Mouse (Mus musculus) right cerebral cortex, postnatal 36 days (tissue): ENCODE measurements around the gene Slfnl1.

Source experiments
- DNase-seq, 2 experiments: peaks; one replicate each; pipeline ENCODE4 v3.0.0; 2022; ENCODE audit warnings: low spot score in 2 of 2, mixed read lengths in 1 of 2

Gene Slfnl1

GRCm38 (mm10) chr4:120531986-120532385 is at the start of gene Slfnl1:
Gene Slfnl1 (plus strand): TSS chr4:120532231.
- DNase-seq: no peak

- DNase-seq: no peak
These were observed 44.3 kb upstream of the Slfnl1 start for GRCm38 (mm10) chr4:120487707-120488106.

DNA sequence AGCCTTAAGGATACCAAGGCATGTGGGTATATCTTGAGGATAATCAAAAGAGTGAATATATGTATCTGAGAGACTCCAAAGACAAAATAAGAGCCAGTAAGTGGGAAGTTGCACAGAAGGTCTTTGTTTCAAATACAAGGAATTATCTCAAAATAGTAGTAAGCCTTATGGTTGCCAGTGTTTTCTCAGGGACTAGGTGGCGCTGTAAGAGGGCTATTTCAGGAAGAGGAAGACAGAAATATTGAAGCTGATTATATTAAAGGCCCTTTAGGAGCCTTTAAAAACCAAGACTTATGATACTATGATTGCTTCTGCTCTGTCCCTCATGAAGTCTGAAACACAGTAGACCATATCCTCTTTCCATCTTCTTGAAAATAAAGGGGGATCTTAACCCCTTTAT is 25.1 kb upstream of the Slfnl1 start:
- DNase-seq: no peak

- no peak for DNase-seq
These were observed 20.8 kb upstream of the Slfnl1 start for GRCm38 (mm10) chr4:120511203-120511602.

GRCm38 (mm10) chr4:120514366-120514765 is 17.7 kb upstream of the Slfnl1 start:
- DNase-seq: no peak

- no peak for DNase-seq
These were observed 15.5 kb upstream of the Slfnl1 start for GRCm38 (mm10) chr4:120516491-120516890.

DNA sequence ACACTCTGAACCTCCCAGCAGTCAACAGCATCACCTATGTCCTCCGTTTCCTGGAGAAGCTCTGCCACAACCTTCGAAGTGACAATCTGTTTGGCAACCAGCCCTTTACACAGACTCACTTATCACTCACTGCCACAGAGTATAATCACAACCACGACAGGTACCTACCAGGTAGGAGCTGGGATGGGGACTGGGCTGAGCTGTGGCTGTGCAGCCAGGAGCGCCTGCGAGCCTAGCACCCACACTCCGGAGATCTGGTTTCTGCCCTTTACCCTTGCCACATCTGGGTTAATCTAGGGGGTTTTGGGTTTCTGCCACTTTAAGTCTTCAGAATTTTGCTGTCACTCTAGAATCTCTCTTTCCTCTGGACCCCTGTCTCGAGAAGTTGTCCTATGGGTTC is 15.1 kb upstream of the Slfnl1 start:
- DNase-seq: no peak

DNA sequence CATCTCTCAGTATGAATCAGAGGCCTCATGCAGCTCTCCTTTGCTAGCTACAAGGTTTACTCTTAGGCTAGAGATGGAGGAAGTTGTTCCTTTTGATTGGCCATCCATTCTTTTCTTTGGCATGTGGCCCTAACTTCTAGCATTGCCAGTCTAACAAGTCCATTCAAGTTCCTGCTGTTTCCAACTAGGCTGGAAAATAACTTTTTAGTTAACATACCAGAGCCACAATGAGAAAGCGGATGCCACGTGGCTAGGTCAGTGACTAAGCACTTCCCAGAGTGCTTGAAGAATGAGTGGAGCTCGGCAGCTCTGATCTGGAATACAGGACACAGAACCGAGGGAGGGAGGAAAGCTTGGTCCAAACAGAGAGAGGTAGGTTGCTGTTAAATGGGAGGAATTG is 14.7 kb upstream of the Slfnl1 start:
- no peak for DNase-seq

GRCm38 (mm10) chr4:120521761-120522160 is 10.3 kb upstream of the Slfnl1 start:
- DNase-seq: no peak

DNA sequence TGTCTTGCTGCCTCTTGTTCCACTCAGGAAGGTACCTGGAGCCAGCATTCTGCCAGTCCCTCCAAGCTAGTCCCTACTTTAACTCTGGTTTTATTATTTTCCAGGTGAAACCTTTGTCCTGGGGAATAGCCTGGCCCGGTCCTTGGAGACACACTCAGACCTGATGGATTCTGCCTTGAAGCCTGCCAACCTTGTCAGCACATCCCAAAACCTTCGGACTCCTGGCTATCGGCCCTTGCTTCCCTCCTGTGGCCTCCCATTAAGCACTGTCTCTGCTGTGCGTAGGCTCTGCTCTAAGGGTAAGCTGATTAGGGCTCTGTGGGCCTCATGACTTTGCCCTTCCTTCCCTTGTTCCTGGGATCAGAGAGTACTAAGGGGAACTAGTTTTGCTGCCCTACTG is 9.7 kb upstream of the Slfnl1 start:
- DNase-seq: no peak

DNA sequence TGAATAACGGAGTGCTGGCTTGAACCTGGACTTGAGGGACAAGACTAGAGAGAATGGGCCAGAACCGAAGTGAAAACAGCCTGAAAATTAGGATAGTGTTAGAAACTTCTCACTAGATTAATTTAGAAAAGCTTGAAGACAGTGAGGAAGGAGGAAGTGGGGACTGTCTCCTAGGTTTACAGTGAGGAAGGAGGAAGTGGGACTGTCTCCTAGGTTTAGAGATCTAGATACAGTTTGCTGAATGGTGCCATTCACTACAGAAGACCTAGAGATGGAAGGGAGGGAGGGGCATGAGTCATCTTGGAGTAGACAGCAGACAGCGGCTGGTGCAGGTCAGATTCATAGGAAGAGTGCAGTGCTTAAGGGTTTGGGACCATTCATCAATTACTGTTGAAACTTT is 8.9 kb upstream of the Slfnl1 start:
- no peak for DNase-seq

GRCm38 (mm10) chr4:120528171-120528570 is 3.9 kb upstream of the Slfnl1 start:
- DNase-seq: no peak

DNA sequence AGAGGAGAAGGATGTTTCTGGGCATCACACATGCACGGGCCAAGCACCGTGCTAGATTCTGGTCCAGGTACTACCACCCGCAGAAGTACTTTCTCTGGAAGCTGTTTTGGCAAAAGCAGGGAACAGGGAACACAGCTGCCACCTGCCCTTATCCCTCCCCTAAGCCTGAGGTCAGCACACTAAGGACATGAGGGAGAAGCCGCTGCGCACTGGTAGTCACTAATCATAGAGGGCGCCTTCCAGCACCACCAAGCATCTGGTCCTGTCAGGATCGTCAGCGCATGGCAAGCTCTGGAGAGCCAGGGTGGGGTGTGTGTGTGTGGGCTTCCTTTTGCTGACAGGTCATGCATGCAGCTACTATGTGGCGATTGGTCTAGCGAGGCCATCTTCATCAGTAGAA is 6.6 kb downstream of the Slfnl1 start:
- no peak for DNase-seq

DNA sequence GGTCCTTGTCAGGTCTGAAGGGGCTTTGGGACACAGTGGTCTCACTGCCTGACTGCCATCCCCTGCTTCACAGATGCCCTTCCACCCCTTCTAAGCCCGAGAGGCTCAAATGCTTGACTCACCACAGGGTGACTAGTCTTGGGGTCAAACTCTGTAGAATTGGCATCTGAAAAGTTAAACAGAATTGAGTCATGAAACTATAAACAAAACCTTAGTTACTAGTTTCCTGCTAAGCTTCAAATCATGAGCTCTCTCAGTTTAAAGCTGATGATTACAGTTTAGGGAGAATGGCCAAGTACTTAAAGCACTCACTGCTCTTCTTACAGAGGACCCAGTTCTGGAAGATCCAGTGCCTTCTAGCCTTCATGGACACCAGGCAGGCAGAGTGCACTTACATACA is 12.9 kb downstream of the Slfnl1 start:
- no peak for DNase-seq

DNA sequence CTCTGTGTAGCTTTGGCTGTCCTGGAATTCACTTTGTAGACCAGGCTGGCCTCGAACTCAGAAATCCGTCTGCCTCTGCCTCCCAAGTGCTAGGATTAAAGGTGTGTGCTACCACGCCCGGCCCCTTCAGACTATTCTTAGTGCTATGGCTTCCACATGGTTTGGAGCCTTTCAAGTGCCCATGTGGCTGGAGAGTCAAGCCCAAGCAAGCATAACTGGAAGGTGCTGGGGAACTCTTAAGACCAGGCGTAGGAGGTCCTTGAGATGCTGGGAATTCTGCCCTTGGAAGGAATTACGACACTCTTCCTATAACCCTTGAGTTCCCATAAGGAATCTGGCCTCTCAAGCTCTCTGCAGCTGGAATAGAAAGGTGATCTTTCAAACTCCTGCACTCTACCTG is 24.6 kb downstream of the Slfnl1 start:
- DNase-seq: no peak

- no peak for DNase-seq
These were observed 33.7 kb downstream of the Slfnl1 start for GRCm38 (mm10) chr4:120565726-120566125.

GRCm38 (mm10) chr4:120568005-120568404 is 36.0 kb downstream of the Slfnl1 start:
- no peak for DNase-seq

DNA sequence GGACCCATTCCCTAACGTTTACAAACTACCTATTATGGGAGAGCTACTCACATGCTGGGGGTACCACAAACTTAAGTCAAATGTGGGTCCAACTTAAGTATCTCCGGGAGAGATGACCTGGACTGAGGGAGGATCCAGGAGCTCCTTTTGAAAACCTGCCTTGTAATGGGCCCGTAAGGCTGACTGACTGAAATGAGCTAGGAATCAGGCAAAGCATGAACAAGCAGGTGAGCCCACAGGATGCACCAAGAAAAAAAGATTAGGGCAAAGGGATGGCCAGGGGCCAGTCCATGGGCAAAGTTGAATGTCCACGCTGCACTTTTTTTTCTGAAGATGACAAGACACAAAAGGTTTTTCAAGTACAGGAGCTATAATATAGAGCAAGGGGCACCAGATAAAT is 37.0 kb downstream of the Slfnl1 start:
- DNase-seq: no peak

- peak; percentile 88 to 90 for DNase-seq
These were observed 37.7 kb downstream of the Slfnl1 start, which contains the start of gene Ctps for GRCm38 (mm10) chr4:120569486-120570437. Gene Ctps (minus strand): TSS chr4:120570276.

DNA sequence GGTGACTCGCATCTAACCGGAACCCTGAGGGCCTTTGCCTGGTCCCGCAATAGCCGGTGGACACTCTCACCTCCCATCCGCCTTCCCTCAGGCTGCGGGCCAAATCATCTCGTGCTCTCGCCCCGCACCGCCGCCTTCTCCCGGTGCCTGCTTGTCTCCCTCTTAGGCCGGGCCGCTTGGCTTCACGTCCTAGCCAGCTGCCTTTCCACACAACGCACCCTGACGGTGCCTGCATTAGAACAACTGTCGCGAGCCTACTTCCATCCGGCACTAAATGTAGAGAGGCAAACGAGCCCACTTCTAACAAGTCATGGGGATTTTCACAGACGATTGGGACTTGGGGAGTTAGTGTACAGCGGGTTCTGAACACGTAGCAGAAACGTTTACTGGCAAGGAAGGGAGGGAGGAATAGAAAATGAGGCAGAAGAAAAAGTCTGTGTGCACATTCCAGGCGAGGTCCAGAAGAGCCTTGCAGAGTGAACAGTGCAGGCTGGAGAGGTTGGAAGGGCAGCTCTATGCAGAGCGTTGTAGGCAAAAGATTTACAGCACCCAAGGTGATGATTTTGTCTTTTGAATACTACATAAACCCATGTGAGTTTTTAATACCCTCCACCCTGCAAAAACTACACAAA is 38.5 kb downstream of the Slfnl1 start:
- no peak for DNase-seq

DNA sequence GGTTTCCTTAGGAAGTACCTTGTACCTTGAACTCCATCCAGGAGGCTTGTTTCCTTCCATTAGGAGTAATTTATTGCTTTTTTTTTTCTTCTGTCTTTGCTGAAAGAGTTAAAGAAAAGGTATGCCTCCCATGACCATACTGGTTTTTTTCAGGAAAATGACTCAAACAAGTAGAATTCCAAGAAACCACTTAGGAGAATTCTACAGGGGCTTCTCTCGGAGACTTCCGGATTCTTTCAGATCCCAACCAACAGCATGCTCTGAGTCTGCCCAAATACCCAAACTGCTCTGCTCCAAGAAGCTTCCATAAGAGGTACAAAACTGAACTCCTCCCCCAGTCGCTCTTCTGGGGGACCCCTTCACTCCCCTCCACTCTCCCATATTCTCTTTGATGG is 39.0 kb downstream of the Slfnl1 start:
- DNase-seq: no peak

DNA sequence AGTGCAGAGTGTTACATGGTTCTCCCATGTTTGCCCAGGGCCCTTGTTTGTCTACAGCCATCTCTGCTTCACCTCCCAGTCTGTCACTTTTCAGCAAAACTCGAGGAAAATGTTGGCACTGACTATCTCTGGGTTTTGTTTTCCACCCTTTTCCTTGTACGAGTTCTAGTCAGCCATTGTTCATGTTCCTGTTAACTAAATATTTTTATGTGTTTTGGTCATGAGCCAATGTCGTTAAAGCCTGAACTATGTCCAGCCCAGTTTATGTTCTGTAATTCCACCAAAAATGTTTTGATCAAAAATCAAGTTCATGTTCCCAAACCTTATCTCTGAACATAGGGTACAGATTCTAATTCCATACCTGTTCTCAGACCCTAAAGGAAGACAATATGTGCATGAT is 39.7 kb downstream of the Slfnl1 start:
- DNase-seq: no peak

DNA sequence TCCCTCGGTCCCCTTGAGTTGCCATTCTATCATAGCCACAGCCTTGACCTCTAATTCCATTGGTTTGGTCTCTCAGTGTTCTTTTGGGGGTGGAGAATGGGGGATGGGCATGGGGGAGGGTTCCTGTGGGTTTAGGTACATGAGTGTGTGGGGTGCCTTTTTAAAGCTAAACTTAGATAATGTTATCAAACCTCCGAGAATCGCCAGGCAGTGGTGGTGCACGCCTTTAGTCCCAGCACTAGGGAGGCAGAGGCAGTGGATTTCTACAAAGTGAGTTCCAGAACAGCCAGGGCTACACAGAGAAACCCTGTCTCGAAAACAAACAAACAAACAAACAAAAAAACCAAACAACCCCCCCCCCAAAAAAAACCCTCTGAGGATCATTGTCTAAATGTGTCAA is 48.9 kb downstream of the Slfnl1 start:
- no peak for DNase-seq
